Mouse (Mus musculus): ENCODE measurements around the gene Gm12258.
"Not testable (repeated sequence)": the region's sequence is repeated elsewhere in the genome, so short reads cannot be mapped to it uniquely, and the experiment has no call there.

Gm12258 gene

GRCm38 (mm10) chr11:58846919-58847461, at the start of gene Gm12258:
TSS of gene Gm12258 (plus strand) at chr11:58847158.
- DNase-seq (ENCODE audit: low spot score in 2 of 2), result peak; percentile 85 to 96

- peak; percentile 39 to 45 for DNase-seq (ENCODE audit: low spot score in 2 of 2)
Observed at GRCm38 (mm10) chr11:58799747-58800146, 47.2 kb upstream of the Gm12258 start.

- DNase-seq (ENCODE audit: low spot score in 2 of 2), result peak; percentile 10 to 24
Observed at GRCm38 (mm10) chr11:58801558-58802228, 45.3 kb upstream of the Gm12258 start, which contains the start of gene Fam183b. TSS of gene Fam183b (minus strand) at chr11:58801960.

- DNase-seq (ENCODE audit: low spot score in 2 of 2), result no peak
Observed at GRCm38 (mm10) chr11:58803871-58804270, 43.1 kb upstream of the Gm12258 start.

- no peak for DNase-seq (ENCODE audit: low spot score in 2 of 2)
Observed at GRCm38 (mm10) chr11:58804393-58804792, 42.6 kb upstream of the Gm12258 start.

- no peak for DNase-seq (ENCODE audit: low spot score in 2 of 2)
Observed at GRCm38 (mm10) chr11:58812001-58812400, 35.0 kb upstream of the Gm12258 start.

- DNase-seq (ENCODE audit: low spot score in 2 of 2), result not testable (repeated sequence)
Observed at GRCm38 (mm10) chr11:58814700-58815099, 32.3 kb upstream of the Gm12258 start, which contains the start of gene Olfr313. TSS of gene Olfr313 (plus strand) at chr11:58815000.

- DNase-seq (ENCODE audit: low spot score in 2 of 2), result no peak
Observed at GRCm38 (mm10) chr11:58815676-58816075, 31.3 kb upstream of the Gm12258 start.

- not testable (repeated sequence) for DNase-seq (ENCODE audit: low spot score in 2 of 2)
Observed at GRCm38 (mm10) chr11:58828937-58829336, 18.0 kb upstream of the Gm12258 start, which contains the start of gene Olfr312. TSS of gene Olfr312 (plus strand) at chr11:58829237.

GRCm38 (mm10) chr11:58829764-58830163, 17.2 kb upstream of the Gm12258 start:
- no peak for DNase-seq (ENCODE audit: low spot score in 2 of 2)

- DNase-seq (ENCODE audit: low spot score in 2 of 2), result not testable (repeated sequence)
Observed at GRCm38 (mm10) chr11:58832541-58832940, 14.4 kb upstream of the Gm12258 start.

GRCm38 (mm10) chr11:58838951-58839350, 8.0 kb upstream of the Gm12258 start, which contains the start of gene Olfr311:
TSS of gene Olfr311 (plus strand) at chr11:58839251.
- DNase-seq (ENCODE audit: low spot score in 2 of 2), result not testable (repeated sequence)

- DNase-seq (ENCODE audit: low spot score in 2 of 2), result no peak
Observed at GRCm38 (mm10) chr11:58847636-58848035, 678 bp downstream of the Gm12258 start.

GRCm38 (mm10) chr11:58849731-58850130, 2.8 kb downstream of the Gm12258 start:
- no peak for DNase-seq (ENCODE audit: low spot score in 2 of 2)

- DNase-seq (ENCODE audit: low spot score in 2 of 2), result no peak
Observed at GRCm38 (mm10) chr11:58860744-58861143, 13.8 kb downstream of the Gm12258 start.

- DNase-seq (ENCODE audit: low spot score in 2 of 2), result peak; percentile 87 to 88
Observed at GRCm38 (mm10) chr11:58867039-58867953, 20.3 kb downstream of the Gm12258 start, which contains the start of gene 2810021J22Rik. TSS of gene 2810021J22Rik (plus strand) at chr11:58867216.

- DNase-seq (ENCODE audit: low spot score in 2 of 2), result no peak
Observed at GRCm38 (mm10) chr11:58867954-58868330, 21.0 kb downstream of the Gm12258 start.

- DNase-seq (ENCODE audit: low spot score in 2 of 2), result no peak
Observed at GRCm38 (mm10) chr11:58870961-58871360, 24.0 kb downstream of the Gm12258 start.

- no peak for DNase-seq (ENCODE audit: low spot score in 2 of 2)
Observed at GRCm38 (mm10) chr11:58883756-58884155, 36.8 kb downstream of the Gm12258 start.

- no peak for DNase-seq (ENCODE audit: low spot score in 2 of 2)
Observed at GRCm38 (mm10) chr11:58890511-58890910, 43.6 kb downstream of the Gm12258 start.

GRCm38 (mm10) chr11:58894456-58894855, 47.5 kb downstream of the Gm12258 start:
- no peak for DNase-seq (ENCODE audit: low spot score in 2 of 2)

- no peak for DNase-seq (ENCODE audit: low spot score in 2 of 2)
Observed at GRCm38 (mm10) chr11:58897485-58897884, 50.5 kb downstream of the Gm12258 start.

Data from frontal cortex, postnatal 36 days (tissue).